Mouse (Mus musculus): ENCODE measurements around the gene Hnrnpab.

DNA sequence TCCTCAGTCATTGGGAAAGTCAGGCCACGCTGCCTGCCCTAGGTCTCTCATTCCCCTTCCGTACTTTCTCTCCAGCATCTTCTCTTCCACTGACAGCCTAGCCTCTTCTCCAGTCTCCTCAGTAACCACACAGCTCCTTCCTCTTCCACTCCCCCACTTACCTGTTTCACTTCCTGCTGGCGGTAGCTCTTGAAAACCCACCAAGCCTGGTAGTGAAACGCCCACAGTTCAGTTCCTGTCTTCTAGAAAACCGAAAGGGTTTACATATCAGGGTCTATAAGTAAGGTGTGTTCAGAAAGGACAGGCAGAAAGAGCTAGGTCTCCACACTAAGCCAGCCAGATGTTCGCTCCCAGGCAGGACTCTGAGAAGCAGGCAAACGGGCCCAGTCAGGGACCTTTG, 29.1 kb downstream of the Hnrnpab start:
- TF ChIP-seq POLR2A (IDR thresholded peaks at IDR 0.05; ENCODE audit: low read depth, low read length) (no peak), CTCF (IDR thresholded peaks at IDR 0.05; ENCODE audit: extremely low read depth, insufficient read depth, insufficient read length, insufficient replicate concordance) (no peak)

Measured in spleen, adult 2 months (tissue).